12 mouse cellular contexts compared by ENCODE assay signal in the genomic region with DNA sequence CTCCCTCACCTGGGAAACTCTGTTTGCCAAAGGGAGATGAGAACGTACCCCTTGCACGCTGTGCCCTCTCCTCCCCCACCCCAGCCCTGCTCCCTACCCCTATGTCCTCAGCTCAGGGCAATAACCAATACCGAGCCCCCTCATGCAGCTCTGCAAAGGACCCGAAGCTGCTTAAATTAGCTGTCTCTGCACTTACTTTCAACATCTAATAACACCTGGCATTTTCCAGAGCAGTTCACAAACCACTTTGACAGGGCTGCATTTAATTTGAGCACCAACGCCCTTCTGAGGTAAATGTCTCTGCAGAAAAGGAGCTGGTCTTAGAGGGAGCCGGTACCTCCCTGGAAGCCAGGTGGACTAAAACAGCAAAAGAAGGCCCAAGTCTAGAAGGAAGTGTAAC. TPM values are rescaled to one million over a fixed set of nuclear protein-coding genes. Genes with fewer than 3 reads are reported as not detected.
DNase-seq lines count a peak whose midpoint lies in the region; ATAC-seq and TF ChIP-seq lines count a peak whose summit lies in the region.
"Had no signal": no experiment of that assay in that cellular context is flagged by ENCODE, and none has a peak within 500 bp of the region (broad histone marks: within the 10 kb centered on the region; RNA-seq: fewer than 3 reads in every experiment).

No protein-coding gene starts in this region.

- 50% methylated on average over 6 of the region's 6 CpGs for WGBS in liver, embryonic 15.5 days (ENCODE audit: insufficient replicate concordance)
- 44% methylated on average over 6 of the region's 6 CpGs for WGBS in liver, embryonic 11.5 days
- 40% methylated on average over 6 of the region's 6 CpGs for WGBS in stomach, postnatal 0 days

- H3K9ac ChIP-seq in liver, embryonic 15.5 days: no peak overlapping the region
- H3K9ac ChIP-seq in liver, embryonic 11.5 days (ENCODE audit: low read depth, low read length): no peak overlapping the region
- no peak overlapping the region for H3K9ac ChIP-seq in CH12.LX (ENCODE audit: insufficient read depth, low read depth)
- no peak overlapping the region for H3K9ac ChIP-seq in stomach, postnatal 0 days (ENCODE audit: low read length)
- H3K9ac ChIP-seq: neural tube, embryonic 13.5 days had no signal

- H3K4me3 ChIP-seq in liver, embryonic 15.5 days (replicated peaks): no peak overlapping the region
- no peak overlapping the region for H3K4me3 ChIP-seq in liver, embryonic 11.5 days (ENCODE audit: low read depth, low read length)
- no peak overlapping the region for H3K4me3 ChIP-seq in CH12.LX (replicated peaks in 1 of 3; ENCODE audit: low read depth in 2 of 3, low read length in 2 of 3, poor library complexity in 1 of 3)
- H3K4me3 ChIP-seq in bone marrow macrophage, adult 2 months (ENCODE audit: insufficient read depth, low read length): no peak overlapping the region
- H3K4me3 ChIP-seq in stomach, postnatal 0 days (ENCODE audit: low read depth, low read length): no peak overlapping the region
- H3K4me3 ChIP-seq: neural tube, embryonic 13.5 days had no signal

- H3K79me2 ChIP-seq in CH12.LX (replicated peaks; ENCODE audit: control insufficient read depth, extremely low read depth, insufficient read depth, poor library complexity, severe bottlenecking): no peaks in the 10 kb centered on the region

- H3K36me3 ChIP-seq in liver, embryonic 15.5 days (replicated peaks): no peaks in the 10 kb centered on the region
- no peaks in the 10 kb centered on the region for H3K36me3 ChIP-seq in liver, embryonic 11.5 days (ENCODE audit: control insufficient read depth, insufficient read depth, low read length)
- H3K36me3 ChIP-seq in CH12.LX (replicated peaks in 1 of 2; ENCODE audit: control insufficient read depth in 1 of 2, insufficient read depth in 1 of 2, low read length in 1 of 2): no peaks in the 10 kb centered on the region
- H3K36me3 ChIP-seq in stomach, postnatal 0 days (ENCODE audit: control insufficient read depth, insufficient read depth, low read length): no peaks in the 10 kb centered on the region
- H3K36me3 ChIP-seq: neural tube, embryonic 13.5 days had no signal

- TF ChIP-seq POLR2A in CH12.LX (IDR thresholded peaks at IDR 0.05; ENCODE audit: low read depth, low read length): no peak
- no peak for TF ChIP-seq POLR2A in bone marrow macrophage, adult 2 months (IDR thresholded peaks at IDR 0.05; ENCODE audit: borderline replicate concordance, low read depth, low read length)

- in situ Hi-C loops in CH12.LX (cut with MboI; ENCODE audit: low pct_ligation_motif_present, low pct_unique_long_range_greater_than_20kb, low sequenced_read_pairs): loop anchor here (25.0 kb wide), 1 partner anchor 318 kb away; no protein-coding TSS in a partner anchor

- TF ChIP-seq CTCF in CH12.LX (conservative IDR thresholded peaks at IDR 0.05 in 1 of 2, IDR thresholded peaks at IDR 0.05 in 1 of 2; ENCODE audit: low read depth in 2 of 2, low read length in 2 of 2): no peak
- no peak for TF ChIP-seq CTCF in bone marrow macrophage, adult 2 months (IDR thresholded peaks at IDR 0.05; ENCODE audit: low read depth, low read length)
- no peak for TF ChIP-seq CTCF in stomach, postnatal 0 days (IDR thresholded peaks at IDR 0.05; ENCODE audit: low read depth)

- H3K4me1 ChIP-seq in liver, embryonic 15.5 days (replicated peaks): peaks cover 25% of the 10 kb centered on the region
- H3K4me1 ChIP-seq in liver, embryonic 11.5 days (replicated peaks; ENCODE audit: control insufficient read depth, insufficient read depth, low read length): peaks cover 24% of the 10 kb centered on the region
- H3K4me1 ChIP-seq in CH12.LX (ENCODE audit: control insufficient read depth in 1 of 2, insufficient read depth in 2 of 2): peaks cover 21 to 77% of the 10 kb centered on the region in 2 experiments
- H3K4me1 ChIP-seq in bone marrow macrophage, adult 2 months (ENCODE audit: control insufficient read depth, insufficient read depth, low read length): peaks cover 55% of the 10 kb centered on the region
- H3K4me1 ChIP-seq in stomach, postnatal 0 days (replicated peaks; ENCODE audit: control insufficient read depth, insufficient read depth): 0 out of 2 replicates have a peak, but pooled peaks cover 2% of the 10 kb centered on the region

- TF ChIP-seq EP300 in CH12.LX (IDR thresholded peaks at IDR 0.05; ENCODE audit: low read length): peak; percentile 18; the same call in 1 of the 2 replicates
- no peak for TF ChIP-seq EP300 in stomach, postnatal 0 days (optimal IDR thresholded peaks at IDR 0.05)

- 0 out of 2 replicates have a peak overlapping the region, but pooled peaks have one; percentile 42 for H3K27ac ChIP-seq in liver, embryonic 15.5 days (replicated peaks)
- H3K27ac ChIP-seq in liver, embryonic 11.5 days (ENCODE audit: low read depth, low read length): no peak overlapping the region
- peak overlapping the region; percentile 28 for H3K27ac ChIP-seq in CH12.LX (ENCODE audit: insufficient read depth, low read depth)
- H3K27ac ChIP-seq in bone marrow macrophage, adult 2 months (ENCODE audit: insufficient read depth, low read depth, low read length): peak overlapping the region; percentile 68
- peak overlapping the region; percentile 67 for H3K27ac ChIP-seq in stomach, postnatal 0 days (replicated peaks)
- H3K27ac ChIP-seq: neural tube, embryonic 13.5 days had no signal

- DNase-seq in liver, embryonic 11.5 days (ENCODE audit: low spot score): no peak
- no peak for DNase-seq in CH12.LX (ENCODE audit: extremely low read depth)
- DNase-seq in stomach, postnatal 0 days (ENCODE audit: low spot score): no peak
- no peak for DNase-seq in urinary bladder, postnatal 25 days (ENCODE audit: low spot score)
- DNase-seq in right cerebral cortex, postnatal 4 days: no peak
- DNase-seq: cerebellum, adult 9-11 months; heart, postnatal 4 days; lung, adult 18-20 months had no signal

- dilution Hi-C loops in CH12.LX (cut with MboI; ENCODE audit: extremely low pct_ligation_motif_present, extremely low pct_unique_long_range_greater_than_20kb, low sequenced_read_pairs): no loop called here

- H3K4me2 ChIP-seq in liver, embryonic 15.5 days: no peak overlapping the region
- H3K4me2 ChIP-seq in liver, embryonic 11.5 days: no peak overlapping the region
- peak overlapping the region; percentile 11; the same call in 1 of the 2 replicates for H3K4me2 ChIP-seq in CH12.LX (ENCODE audit: insufficient read depth, low read depth, poor library complexity, severe bottlenecking)
- no peak overlapping the region for H3K4me2 ChIP-seq in stomach, postnatal 0 days (replicated peaks; ENCODE audit: low read depth)
- H3K4me2 ChIP-seq: neural tube, embryonic 13.5 days had no signal

- no peak for ATAC-seq in liver, embryonic 15.5 days (ENCODE audit: insufficient read depth)
- no peak for ATAC-seq in liver, embryonic 11.5 days (replicated peaks; ENCODE audit: low FRiP score)
- ATAC-seq in stomach, postnatal 0 days (ENCODE audit: low FRiP score, low TSS enrichment): no peak
- ATAC-seq: Patski had no signal

- H3K27me3 ChIP-seq in liver, embryonic 15.5 days: no peaks in the 10 kb centered on the region
- H3K27me3 ChIP-seq in liver, embryonic 11.5 days (replicated peaks; ENCODE audit: control insufficient read depth, insufficient read depth, low read length): no peaks in the 10 kb centered on the region
- peaks cover 4% of the 10 kb centered on the region for H3K27me3 ChIP-seq in CH12.LX (replicated peaks)
- H3K27me3 ChIP-seq in stomach, postnatal 0 days (ENCODE audit: control insufficient read depth, insufficient read depth, low read length): no peaks in the 10 kb centered on the region
- H3K27me3 ChIP-seq: neural tube, embryonic 13.5 days; Patski had no signal

- no peak for TF ChIP-seq RAD21 in CH12.LX (IDR thresholded peaks at IDR 0.05; ENCODE audit: low read depth, low read length)

- H3K9me3 ChIP-seq in liver, embryonic 15.5 days (replicated peaks): no peaks in the 10 kb centered on the region
- no peaks in the 10 kb centered on the region for H3K9me3 ChIP-seq in liver, embryonic 11.5 days (ENCODE audit: control insufficient read depth, low read length)
- H3K9me3 ChIP-seq in CH12.LX (replicated peaks; ENCODE audit: low read length): peaks cover under 1% of the 10 kb centered on the region
- H3K9me3 ChIP-seq in stomach, postnatal 0 days (ENCODE audit: control insufficient read depth, low read length): no peaks in the 10 kb centered on the region
- H3K9me3 ChIP-seq: neural tube, embryonic 13.5 days had no signal

TF ChIP-seq in CH12.LX, 34 proteins besides CTCF, POLR2A, EP300 and RAD21:
- 0 out of 2 replicates have a peak, but pooled peaks have one; percentile 6 for TF ChIP-seq IRF4 (IDR thresholded peaks at IDR 0.05; ENCODE audit: low read depth, low read length)
- no peak for TF ChIP-seq JUN (IDR thresholded peaks at IDR 0.05; ENCODE audit: insufficient read depth, low read depth, low read length)
- 0 out of 2 replicates have a peak, but pooled peaks have one; percentile 29 for TF ChIP-seq MAZ (IDR thresholded peaks at IDR 0.05; ENCODE audit: low read depth, low read length)
- 0 out of 2 replicates have a peak, but pooled peaks have one; percentile 20 for TF ChIP-seq ETS1 (conservative IDR thresholded peaks at IDR 0.05; ENCODE audit: low read depth, low read length)

RNA-seq across cellular contexts. Expression of gene Rcbtb2, which starts 3.4 kb away (rescaled TPM):
- polyA plus RNA-seq in liver, embryonic 15.5 days (2015; fragmentation: Nextera tagmentation; extraction: Ambion mirVana): 16.6 and 18.9 TPM in 2 replicates
- polyA plus RNA-seq in liver, embryonic 11.5 days (2014; fragmentation: Nextera tagmentation; extraction: Ambion mirVana): 56.3 and 56.9 TPM in 2 replicates
- total RNA-seq in CH12.LX (2012; rRNA removed) (36.9 and 40.2 TPM in 2 replicates), CH12.LX (2014; rRNA removed) (47.6 and 49.0 TPM in 2 replicates)
- 31.7 and 34.1 TPM in 2 replicates for polyA plus RNA-seq in CH12.LX (2012; ENCODE audit: insufficient read length, low read depth)
- polyA plus RNA-seq in bone marrow macrophage, adult 2 months (2012; ENCODE audit: insufficient read depth, insufficient read length, missing spikeins): 371 and 386 TPM in 2 replicates
- polyA plus RNA-seq in stomach, postnatal 0 days (2015; fragmentation: Nextera tagmentation; extraction: Ambion mirVana): 42.7 and 44.0 TPM in 2 replicates
